Mouse (Mus musculus): ENCODE results near the gene Gstk1.

Gene Gstk1

GRCm38 (mm10) chr6:42245711-42246353 is at the start of gene Gstk1:
Gene Gstk1, plus strand, starts transcription at chr6:42245935.
- no peak for DNase-seq (ENCODE audit: low spot score)

GRCm38 (mm10) chr6:42197710-42198109 is 48.0 kb upstream of the Gstk1 start:
- no peak for DNase-seq (ENCODE audit: low spot score)

GRCm38 (mm10) chr6:42199498-42199897 is 46.2 kb upstream of the Gstk1 start:
- DNase-seq (ENCODE audit: low spot score): no peak

- no peak for DNase-seq (ENCODE audit: low spot score)
These were observed 30.7 kb upstream of the Gstk1 start, which contains the start of gene Tas2r144 for GRCm38 (mm10) chr6:42215028-42215427. Gene Tas2r144, plus strand, starts transcription at chr6:42215328.

GRCm38 (mm10) chr6:42222286-42222685 is 23.4 kb upstream of the Gstk1 start:
- no peak for DNase-seq (ENCODE audit: low spot score)

- no peak for DNase-seq (ENCODE audit: low spot score)
These were observed 20.7 kb upstream of the Gstk1 start for GRCm38 (mm10) chr6:42225046-42225445.

GRCm38 (mm10) chr6:42227240-42228101 is 18.3 kb upstream of the Gstk1 start:
- peak; percentile 66 for DNase-seq (ENCODE audit: low spot score)

- no peak for DNase-seq (ENCODE audit: low spot score)
These were observed 16.1 kb upstream of the Gstk1 start for GRCm38 (mm10) chr6:42229610-42230009.

GRCm38 (mm10) chr6:42231191-42231590 is 14.5 kb upstream of the Gstk1 start:
- DNase-seq (ENCODE audit: low spot score): no peak

- no peak for DNase-seq (ENCODE audit: low spot score)
These were observed 8.4 kb upstream of the Gstk1 start for GRCm38 (mm10) chr6:42237276-42237805.

GRCm38 (mm10) chr6:42241311-42242045 is 4.3 kb upstream of the Gstk1 start:
- no peak for DNase-seq (ENCODE audit: low spot score)

GRCm38 (mm10) chr6:42247173-42247572 is 1.4 kb downstream of the Gstk1 start:
- DNase-seq (ENCODE audit: low spot score): no peak

GRCm38 (mm10) chr6:42247981-42248380 is 2.2 kb downstream of the Gstk1 start:
- DNase-seq (ENCODE audit: low spot score): no peak

GRCm38 (mm10) chr6:42251791-42252190 is 6.1 kb downstream of the Gstk1 start:
- DNase-seq (ENCODE audit: low spot score): no peak

GRCm38 (mm10) chr6:42253103-42253502 is 7.4 kb downstream of the Gstk1 start:
- DNase-seq (ENCODE audit: low spot score): no peak

GRCm38 (mm10) chr6:42257303-42257863 is 11.6 kb downstream of the Gstk1 start:
- no peak for DNase-seq (ENCODE audit: low spot score)

GRCm38 (mm10) chr6:42260430-42260829 is 14.7 kb downstream of the Gstk1 start:
- DNase-seq (ENCODE audit: low spot score): no peak

GRCm38 (mm10) chr6:42261524-42262170 is 15.9 kb downstream of the Gstk1 start, which contains the start of gene Tmem139:
Gene Tmem139, plus strand, starts transcription at chr6:42261970.
- no peak for DNase-seq (ENCODE audit: low spot score)

- peak; percentile 98 for DNase-seq (ENCODE audit: low spot score)
These were observed 19.0 kb downstream of the Gstk1 start, which contains the start of gene Casp2 for GRCm38 (mm10) chr6:42264626-42265312. Gene Casp2, plus strand, starts transcription at chr6:42264985.

Data from MN1 (cell line).